Mouse (Mus musculus): Measurements from ENCODE around the gene Scamp1.

Gene Scamp1

DNA sequence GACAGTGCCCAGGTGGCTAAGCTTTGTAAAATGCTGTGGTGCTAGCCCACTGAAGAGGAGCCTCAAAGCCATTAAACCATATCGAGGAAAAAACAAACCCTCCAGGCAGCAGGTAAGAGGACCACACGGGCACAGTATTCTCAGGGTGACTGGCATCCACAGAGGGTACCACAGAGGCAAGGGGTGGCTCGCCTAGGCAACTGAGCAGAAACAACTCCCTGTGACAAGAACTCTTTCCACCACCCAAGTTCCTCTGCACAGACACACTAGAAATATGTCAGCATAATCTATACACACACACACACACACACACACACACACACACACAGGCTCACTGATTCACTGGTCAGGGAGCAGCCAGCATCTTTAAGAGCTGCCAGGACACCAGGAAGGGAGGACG lies 46.2 kb downstream of the Scamp1 start:
- in situ Hi-C loops (cut with MboI; ENCODE audit: unreplicated experiment in 2 of 2): no loop called here

DNA sequence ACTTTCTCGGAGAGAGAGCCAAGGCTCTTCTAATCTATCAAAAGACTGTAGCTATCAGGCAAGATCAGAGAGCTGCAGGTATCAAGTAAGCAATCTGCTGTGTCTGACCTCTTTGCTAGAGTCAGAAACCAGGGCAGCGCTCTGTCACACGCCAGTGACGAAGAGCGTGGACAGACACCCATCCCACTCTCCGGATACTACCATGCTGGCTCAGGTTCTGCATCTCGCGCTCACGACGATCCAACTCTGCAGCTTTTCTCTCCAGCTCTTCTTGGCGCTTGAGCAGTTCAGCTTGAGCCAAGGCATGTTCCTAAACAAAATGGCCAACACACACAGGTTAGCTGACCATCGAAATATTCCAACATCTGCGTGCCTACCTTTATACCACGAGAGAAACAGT lies 53.8 kb downstream of the Scamp1 start:
- in situ Hi-C loops (cut with MboI; ENCODE audit: unreplicated experiment in 2 of 2): no loop called here

DNA sequence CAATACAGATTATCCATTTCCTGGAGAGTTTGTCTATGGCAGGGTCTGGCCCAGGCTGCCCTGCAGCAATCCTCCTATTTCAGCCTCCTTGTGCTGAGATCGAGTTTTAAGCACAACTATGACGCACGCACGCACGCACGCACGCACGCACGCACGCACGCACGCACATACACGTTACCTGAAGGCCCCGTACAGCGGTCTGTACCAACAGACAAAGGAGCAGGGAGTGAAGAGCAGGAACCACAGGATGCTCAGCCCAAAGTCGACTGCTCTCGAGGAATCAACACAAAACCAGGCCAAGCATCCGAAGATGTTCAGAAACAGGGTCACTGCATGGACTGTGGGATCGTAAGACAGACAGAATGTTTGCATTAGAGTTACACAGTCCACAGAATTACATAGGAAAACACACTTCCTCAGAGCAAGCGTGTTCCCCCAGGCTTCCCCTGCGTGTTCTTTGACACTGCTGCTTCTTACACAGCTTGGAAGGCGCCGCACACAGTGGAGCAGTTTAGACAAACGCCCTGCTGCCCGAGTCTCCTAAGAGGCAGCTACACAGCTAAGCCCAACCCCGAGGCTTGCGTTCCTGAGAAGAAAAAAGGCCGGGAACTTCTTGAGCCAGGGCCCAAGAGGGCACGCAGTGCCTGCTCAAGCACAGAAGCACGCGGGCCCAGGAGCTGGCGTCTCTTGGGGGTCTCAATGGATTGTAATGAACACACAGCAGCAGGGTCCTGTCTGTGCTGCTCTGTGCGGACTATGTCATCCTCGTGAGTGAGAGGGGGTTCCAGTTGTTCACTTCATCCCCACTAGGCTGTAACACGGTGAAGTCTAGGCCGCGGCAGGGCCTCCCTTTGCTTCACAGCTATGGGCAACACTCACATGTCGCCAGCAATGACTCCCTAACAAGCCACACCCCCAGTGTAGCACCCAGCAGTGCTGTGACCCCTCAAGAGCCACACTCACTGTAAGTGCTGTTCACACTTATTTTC lies 60.6 kb downstream of the Scamp1 start:
- in situ Hi-C loops (cut with MboI; ENCODE audit: unreplicated experiment in 2 of 2): no loop called here

DNA sequence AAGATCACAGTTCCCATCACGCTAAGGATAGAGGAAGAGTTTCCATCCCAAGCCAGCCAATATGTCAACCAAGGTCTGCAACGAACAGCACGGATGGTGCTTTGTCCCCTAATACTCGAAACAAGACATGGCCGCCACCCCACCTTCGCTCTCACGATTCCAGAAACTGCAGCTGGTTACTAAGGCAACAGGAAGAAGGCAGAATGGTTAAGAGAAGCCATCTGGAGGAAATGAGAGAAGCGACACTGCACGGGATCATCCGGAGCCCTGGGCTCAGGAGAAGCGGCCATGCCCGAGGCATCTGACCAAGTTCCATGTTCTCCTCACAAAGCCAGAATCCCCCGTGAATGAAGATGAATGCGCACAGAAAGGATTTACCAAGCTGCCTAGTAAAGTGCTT lies 62.0 kb downstream of the Scamp1 start:
- in situ Hi-C loops (cut with MboI; ENCODE audit: unreplicated experiment in 2 of 2): no loop called here

DNA sequence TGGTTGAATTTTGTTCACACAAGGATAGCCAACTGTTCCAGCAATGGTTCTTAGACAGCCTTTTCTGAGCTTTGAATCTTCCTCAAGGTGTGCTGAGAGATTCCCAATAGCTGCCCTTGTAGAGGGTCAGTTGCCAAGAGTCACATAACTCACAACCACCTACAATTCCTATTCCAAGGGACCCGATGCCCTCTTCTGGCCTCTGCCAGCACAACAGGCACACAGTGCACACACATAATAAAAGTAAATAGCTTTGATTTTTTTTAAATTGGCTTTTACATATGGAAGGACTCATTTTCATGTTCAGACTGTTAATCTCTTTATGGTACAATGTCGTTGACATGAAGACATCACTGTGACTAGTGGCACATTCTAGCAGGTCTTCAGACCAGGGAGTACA lies 72.9 kb downstream of the Scamp1 start:
- in situ Hi-C loops (cut with MboI; ENCODE audit: unreplicated experiment in 2 of 2): no loop called here

DNA sequence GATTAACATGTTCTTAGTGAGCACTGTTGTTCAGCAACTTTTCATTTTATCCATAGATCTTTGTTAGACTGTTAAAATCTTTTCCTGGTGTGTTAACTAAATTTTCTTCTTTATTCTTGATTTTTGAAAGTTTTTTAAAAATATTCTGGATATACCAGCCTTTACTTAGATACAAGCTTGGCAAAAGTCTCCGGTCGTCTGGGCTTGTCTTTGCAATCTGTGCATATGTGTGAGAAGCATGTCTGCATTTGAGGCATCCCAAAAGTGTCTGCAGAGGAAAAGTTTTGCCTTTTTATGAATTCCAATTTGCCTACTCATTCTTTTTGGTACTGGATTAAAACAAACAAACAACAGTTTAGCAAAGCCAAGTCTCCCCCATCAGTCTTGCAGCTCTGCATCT lies 73.5 kb downstream of the Scamp1 start:
- in situ Hi-C loops (cut with MboI; ENCODE audit: unreplicated experiment in 2 of 2): no loop called here

DNA sequence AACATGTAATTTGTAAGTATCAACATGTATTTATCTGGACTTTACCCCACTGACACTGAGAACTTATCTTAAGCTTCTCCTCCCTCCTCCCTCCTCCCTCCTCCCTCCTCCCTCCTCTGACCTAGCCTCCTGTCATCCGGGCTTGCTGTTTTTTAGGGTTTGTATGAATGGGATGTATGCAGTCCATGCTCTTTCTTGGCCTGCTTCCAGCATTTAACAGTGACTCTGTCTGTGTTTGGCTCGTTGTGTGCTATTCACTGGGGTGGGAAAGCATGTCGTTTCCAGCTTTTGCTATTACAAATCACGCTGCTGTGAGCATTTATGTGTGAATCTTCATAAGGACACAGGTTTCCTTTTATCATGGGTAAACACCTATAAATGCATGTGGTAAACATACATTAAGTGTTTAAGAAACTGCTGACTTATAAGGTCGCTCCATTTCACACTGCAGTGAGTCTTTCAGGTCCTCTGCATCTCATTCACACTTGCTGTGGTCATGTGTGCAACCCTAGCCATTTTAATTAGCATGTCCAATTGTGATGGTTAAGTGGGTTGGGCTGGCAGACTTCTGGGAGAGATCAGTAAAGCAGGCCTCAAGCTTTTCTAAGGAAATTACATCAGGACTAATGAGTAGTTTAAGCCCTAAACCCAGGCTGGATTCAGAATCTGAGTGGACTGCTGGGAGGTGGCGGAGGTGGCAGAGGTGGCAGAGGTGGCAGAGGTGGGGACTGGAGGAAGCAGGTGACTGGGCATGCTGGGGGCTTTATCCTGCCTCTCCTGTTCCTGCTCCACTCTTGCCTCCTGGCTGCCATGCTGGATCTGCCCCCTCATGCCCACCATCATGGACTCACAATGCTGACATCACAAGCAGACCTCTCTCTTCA lies 74.2 kb downstream of the Scamp1 start:
- in situ Hi-C loops (cut with MboI; ENCODE audit: unreplicated experiment in 2 of 2): no loop called here

DNA sequence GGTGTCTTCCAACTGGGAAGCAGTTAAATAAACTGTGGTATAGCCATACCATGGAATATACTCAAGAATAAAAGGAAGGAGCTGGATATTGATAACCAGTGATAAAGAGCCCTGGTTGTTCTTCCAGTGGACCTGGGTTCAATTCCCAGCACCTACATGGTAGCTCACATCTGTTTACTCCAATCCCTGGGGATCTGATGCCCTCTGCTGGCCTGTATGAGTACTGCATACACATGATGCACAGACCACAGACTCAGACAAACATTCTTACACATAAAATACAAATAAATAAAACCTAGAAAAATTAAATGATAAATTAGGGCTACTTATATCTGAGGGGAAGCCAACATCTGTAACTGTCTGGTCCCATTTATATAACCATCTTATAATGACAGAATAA lies 76.8 kb downstream of the Scamp1 start:
- in situ Hi-C loops (cut with MboI; ENCODE audit: unreplicated experiment in 2 of 2): no loop called here

DNA sequence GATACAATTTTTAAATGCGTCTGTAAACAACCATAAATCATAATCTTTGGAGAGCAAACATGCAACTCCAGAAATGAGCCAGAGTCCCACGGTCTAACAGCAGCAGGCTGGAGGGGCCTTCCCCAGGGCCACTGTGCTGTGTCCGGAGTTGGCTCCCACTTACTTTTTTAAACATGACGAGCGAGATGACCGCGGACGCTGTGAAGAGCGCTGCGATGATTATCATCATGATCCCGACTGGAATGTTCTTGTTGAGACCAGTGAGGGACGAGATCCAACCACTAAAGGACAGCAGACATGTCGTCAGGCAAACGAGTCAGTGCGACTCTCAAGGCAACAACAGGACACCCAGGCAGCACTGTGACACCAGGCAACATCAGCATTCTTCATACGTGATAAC lies 77.7 kb downstream of the Scamp1 start:
- in situ Hi-C loops (cut with MboI; ENCODE audit: unreplicated experiment in 2 of 2): no loop called here

DNA sequence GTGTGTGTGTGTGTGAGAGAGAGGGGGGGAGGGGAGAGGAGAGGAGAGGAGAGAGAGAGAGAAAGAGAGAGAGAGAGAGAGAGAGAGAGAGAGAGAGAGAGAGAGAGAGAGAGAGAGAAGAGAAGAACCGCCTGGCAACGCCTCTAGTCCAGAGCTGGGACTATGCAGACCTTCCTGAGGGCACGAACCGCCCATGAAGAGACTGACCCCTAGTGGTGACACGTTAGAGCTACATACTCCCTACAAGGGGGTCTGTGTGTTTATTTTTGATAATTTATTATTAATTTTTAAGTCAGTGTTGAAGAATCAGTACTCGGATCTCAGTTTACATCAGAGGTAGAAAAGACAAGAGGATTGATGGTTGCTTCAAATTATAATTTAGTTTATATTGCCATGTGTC lies 80.4 kb downstream of the Scamp1 start:
- in situ Hi-C loops (cut with MboI; ENCODE audit: unreplicated experiment in 2 of 2): no loop called here

DNA sequence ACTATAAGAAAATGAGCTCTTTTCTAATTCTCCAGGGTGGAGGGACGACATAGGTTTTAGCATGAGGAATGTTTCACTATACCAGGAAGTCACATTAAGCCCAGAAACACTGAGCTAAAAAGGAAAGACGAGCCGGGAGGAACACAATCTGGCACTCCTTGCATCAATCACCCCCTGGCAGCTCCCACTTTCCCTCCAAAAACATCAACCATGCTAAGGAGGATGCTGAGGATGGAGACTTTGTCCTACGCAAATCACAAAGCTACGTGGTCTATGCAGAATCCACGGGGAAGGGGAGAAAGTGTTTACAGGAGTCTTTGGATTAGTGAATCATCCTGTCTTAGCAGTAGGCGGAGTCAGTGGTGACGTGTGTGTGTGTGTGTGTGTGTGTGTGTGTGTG lies 85.8 kb downstream of the Scamp1 start:
- in situ Hi-C loops (cut with MboI; ENCODE audit: unreplicated experiment in 2 of 2): loop anchor here (10.0 kb wide), 1 partner anchor 405 kb away; no protein-coding TSS in a partner anchor

DNA sequence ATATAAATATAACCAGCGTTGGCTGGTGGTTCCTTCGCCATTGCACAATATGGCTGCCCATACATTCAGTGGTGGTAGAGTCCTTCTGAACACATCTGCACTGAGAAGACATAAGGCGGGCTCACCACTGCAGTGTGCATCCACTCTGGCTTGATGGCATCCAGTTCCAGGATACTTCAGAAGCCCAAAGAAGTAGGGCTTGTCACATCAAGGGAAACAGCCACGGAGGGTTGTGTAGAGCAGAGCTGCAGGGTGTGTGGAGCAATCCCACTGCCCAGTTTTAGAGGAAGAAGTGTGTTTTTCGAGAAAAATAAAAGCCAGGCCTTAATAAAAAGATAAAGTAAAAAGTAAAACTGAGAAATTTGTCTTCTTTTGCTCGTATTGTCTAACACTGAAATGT lies 87.0 kb downstream of the Scamp1 start:
- in situ Hi-C loops (cut with MboI; ENCODE audit: unreplicated experiment in 2 of 2): loop anchor here (10.0 kb wide), 1 partner anchor 404 kb away; no protein-coding TSS in a partner anchor

DNA sequence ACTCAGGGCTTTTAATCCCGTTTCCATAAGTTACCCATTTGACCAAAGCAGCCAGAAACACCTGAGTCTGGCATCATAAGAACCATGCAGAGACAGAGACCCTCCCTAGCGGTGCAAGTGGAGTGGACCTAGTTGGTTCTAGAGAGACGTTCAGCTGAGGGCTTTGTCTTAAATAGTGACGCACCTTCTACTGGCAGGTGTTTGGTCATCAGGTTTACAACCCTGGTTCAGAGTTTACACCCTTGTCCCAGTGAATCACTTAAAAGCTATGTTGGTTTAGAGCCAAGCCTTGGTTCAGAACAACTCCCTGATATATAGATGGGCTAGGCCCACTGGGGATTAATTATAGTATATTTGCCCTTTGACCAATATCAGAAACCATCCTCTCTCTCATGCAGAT lies 92.4 kb downstream of the Scamp1 start:
- in situ Hi-C loops (cut with MboI; ENCODE audit: unreplicated experiment in 2 of 2): loop anchor here (10.0 kb wide), 1 partner anchor 398 kb away; no protein-coding TSS in a partner anchor

DNA sequence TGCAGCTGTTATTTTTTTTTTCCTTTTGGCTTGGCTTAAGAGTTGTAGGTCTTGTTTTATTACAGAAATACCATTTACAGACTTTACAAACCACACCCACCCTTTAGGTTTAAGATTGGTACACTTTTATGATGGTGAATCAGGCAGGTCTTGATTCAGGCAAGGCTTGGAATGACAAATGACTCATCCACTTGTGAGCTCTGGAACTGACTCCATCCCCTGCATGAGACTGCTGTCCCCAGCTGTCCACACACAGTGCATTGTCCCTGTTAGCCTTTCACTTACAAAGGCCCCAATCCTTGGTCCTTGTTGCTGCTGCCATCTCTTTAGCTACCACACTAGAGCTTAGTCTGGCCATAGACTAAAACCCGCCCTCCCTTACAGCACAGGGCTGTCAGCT lies 95.3 kb downstream of the Scamp1 start:
- in situ Hi-C loops (cut with MboI; ENCODE audit: unreplicated experiment in 2 of 2): loop anchor here (10.0 kb wide), 1 partner anchor 396 kb away; no protein-coding TSS in a partner anchor

DNA sequence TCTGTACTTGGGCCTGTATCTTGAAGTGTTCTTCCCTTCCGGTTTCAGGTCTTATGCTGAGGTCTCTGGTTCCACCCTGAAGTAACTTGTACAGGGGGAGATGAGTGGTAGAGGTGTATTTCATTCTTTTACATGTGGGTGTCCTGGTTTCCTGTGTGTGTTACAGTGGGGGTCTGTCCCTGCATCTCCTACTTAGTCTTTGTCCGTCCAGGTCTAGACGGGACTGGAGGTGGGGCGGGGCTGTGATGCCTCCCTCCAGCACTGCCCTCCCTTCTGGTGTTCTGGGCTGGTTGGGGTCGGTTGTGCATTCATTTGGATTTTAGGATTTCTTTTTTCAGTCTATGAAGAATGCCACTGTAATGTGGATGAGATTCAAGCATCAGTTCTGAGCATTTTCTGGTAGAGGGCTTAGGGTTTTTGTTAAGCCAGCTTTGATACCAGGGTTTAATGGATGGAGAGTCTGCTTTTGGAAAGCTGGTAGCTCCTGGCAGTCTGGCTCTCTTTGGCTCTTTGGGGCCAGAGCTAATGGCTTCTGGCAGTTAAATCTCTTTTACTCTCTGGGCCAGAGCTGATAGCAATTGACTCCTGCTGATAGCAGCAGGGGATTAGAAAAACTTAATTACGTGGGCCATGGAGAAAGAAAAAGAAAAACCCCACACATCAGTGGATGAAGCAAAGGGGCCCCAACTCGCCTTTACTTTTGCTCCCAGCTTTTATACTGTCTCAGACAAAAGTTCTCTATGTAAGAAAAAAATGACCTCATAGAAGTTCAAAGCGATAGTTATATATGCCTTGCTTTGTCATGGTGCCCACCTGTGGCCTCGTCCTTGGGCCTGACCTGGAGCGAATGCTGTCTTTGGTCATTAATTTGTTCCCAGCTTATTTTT lies 97.2 kb downstream of the Scamp1 start:
- in situ Hi-C loops (cut with MboI; ENCODE audit: unreplicated experiment in 2 of 2): no loop called here

DNA sequence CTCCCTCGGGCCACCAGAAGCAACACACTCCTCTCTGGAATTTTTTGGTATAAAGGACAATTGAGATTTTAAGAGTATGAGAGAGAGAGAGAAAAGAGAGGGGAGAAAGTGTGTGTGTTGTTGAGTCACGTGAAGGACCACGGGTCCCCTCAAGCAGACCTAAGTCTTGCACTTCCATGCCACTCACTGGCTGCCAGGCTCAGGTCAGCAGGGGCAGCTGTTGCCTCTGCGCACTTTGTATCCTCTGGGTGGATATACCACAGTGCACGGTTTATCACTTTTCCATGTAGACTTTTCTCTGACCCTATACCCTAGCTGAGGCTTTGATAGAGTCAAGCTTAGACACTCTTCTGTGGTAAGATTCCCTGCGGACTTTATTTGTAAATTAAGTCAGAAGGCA lies 100.0 kb downstream of the Scamp1 start:
- in situ Hi-C loops (cut with MboI; ENCODE audit: unreplicated experiment in 2 of 2): no loop called here

DNA sequence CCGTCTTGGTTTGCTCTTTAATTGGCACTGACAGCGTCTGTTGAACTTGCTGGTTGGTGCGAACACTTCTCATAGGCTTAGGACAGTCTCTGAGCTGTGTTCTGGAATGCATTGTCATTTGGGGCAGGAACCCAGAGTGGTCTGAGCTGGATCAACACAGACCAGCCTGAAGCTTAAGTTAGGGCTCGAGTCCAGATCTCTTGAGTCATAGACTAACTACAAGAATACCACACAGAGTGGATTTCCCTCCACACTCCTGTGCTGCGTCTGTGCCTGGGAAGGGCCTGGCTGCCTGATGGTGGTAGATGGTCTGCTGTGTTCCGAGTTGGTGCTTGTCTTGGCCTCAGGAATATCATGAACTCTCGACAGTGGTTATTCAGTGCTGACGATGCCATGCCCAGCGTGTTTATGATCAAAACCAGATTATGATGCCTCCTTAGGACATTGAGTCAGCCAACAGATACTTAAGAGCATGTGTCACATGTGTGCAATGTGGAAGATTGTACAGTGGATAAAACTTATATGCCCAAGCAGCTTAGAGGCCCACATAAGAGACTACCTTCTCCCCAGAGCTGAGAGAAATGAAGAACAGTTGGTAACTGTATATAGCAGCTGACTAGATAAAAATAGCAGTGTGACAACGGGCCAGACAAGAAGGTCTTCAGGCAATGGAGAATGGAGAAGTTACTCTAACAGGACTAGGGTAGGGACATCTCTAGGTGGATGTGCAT lies 100.8 kb downstream of the Scamp1 start:
- in situ Hi-C loops (cut with MboI; ENCODE audit: unreplicated experiment in 2 of 2): no loop called here

DNA sequence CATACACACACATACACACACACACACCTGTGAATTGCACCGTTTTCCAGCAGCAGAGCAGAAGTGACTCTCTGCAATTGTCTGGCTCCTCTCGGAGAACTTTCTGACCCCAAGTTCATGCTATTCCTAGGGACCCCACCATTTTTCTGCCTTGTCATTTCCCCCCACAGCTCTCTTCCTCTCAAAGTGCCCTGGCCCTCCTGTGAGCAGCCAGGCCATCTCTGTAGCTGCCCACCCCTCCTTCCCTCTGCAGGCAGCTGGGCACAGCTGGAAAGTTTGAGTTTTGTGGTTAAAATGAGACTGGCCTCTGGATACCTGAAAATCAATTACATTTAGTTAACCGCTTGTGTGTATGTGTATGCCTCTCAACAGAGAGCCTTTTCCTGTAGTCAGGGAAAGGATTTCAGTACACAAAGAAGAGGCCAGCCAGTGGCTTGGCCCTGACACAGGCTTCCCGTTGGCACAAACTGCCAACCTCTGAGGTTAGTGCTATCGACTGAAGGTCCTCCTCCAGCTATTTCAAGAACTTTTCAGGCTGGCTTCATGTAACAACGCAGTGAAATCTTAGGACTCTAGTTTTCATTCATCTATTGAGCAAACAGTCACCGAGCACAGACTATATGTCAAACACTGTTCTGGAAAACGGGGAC lies 102.2 kb downstream of the Scamp1 start:
- in situ Hi-C loops (cut with MboI; ENCODE audit: unreplicated experiment in 2 of 2): no loop called here

DNA sequence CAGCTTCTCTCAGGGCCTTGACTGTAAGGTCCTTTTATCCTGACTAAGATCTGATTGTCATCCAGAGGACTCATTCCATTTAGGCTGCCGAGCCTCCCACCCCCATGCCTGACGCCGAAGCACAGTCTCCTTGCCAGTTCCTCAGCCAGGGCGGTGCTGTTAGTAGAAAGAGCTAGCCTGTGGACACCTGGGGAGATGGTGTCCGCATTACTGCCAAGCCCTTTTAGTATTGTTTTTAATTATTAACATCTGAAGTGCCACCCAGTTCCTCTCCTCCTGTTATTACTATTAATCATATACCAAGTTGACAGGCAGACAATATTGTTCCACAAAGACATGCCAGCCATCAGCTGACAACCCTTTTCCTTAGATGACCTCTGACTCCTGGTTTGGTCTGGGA lies 103.6 kb downstream of the Scamp1 start:
- in situ Hi-C loops (cut with MboI; ENCODE audit: unreplicated experiment in 2 of 2): no loop called here
